Mouse (Mus musculus) liver, embryonic 15.5 days (tissue): Measurements from ENCODE around the gene Tspyl1. TPM values are rescaled to one million over a fixed set of nuclear protein-coding genes. Genes with fewer than 3 reads are reported as not detected.
A peak's percentile ranks its signal among the peaks of the same experiment; 100 is the strongest.
"Not testable (repeated sequence)": the region's sequence is repeated elsewhere in the genome, so short reads cannot be mapped to it uniquely, and the experiment has no call there.

Source experiments
- ATAC-seq: fragments of 200-750 bp; cut with Nextera tagmentation; 2 replicates; pipeline ENCODE4 v1.8.0; 2017; ENCODE audit warnings: moderate number of reproducible peaks, mild to moderate bottlenecking, moderate library complexity; ENCODE audit not compliant: insufficient read depth
- H3K27ac ChIP-seq: fragments of 300-500 bp; sonication (generic); replicated peaks from 2 replicates; pipeline ENCODE4 v1.5.1; 2015; ENCODE audit warnings: mild to moderate bottlenecking, inconsistent platforms
- H3K27me3 ChIP-seq: fragments of 300-500 bp; sonication (generic); 2 replicates; pipeline ENCODE4 v1.6.1; 2015; ENCODE audit warnings: mild to moderate bottlenecking, inconsistent platforms
- H3K36me3 ChIP-seq: fragments of 300-500 bp; sonication (generic); replicated peaks from 2 replicates; pipeline ENCODE4 v1.6.1; 2015; ENCODE audit warnings: moderate library complexity, mild to moderate bottlenecking, inconsistent platforms
- H3K4me1 ChIP-seq: fragments of 300-500 bp; sonication (generic); replicated peaks from 2 replicates; pipeline ENCODE4 v1.6.1; 2015; ENCODE audit warnings: inconsistent platforms
- H3K4me2 ChIP-seq: fragments of 300-500 bp; sonication (generic); 2 replicates; pipeline ENCODE4 v1.6.1; 2015; ENCODE audit warnings: moderate library complexity, mild to moderate bottlenecking, inconsistent platforms
- H3K4me3 ChIP-seq: fragments of 300-500 bp; sonication (generic); replicated peaks from 2 replicates; pipeline ENCODE4 v1.5.1; 2015; ENCODE audit warnings: mild to moderate bottlenecking, inconsistent platforms
- H3K9ac ChIP-seq: fragments of 300-500 bp; sonication (generic); 2 replicates; pipeline ENCODE4 v1.6.1; 2015; ENCODE audit warnings: moderate library complexity, mild to moderate bottlenecking, inconsistent platforms
- H3K9me3 ChIP-seq: fragments of 300-500 bp; sonication (generic); replicated peaks from 2 replicates; pipeline ENCODE4 v1.6.1; 2016; ENCODE audit warnings: inconsistent platforms
- WGBS: fragments of 180-500 bp; shearing (Covaris S2); methylation state at CpG from one replicate; pipeline ENCODE4 v1.1.7; 2015; ENCODE audit warnings: mixed read lengths; ENCODE audit not compliant: insufficient replicate concordance; 5-methylcytosine and 5-hydroxymethylcytosine counted together
- polyA plus RNA-seq: library from polyadenylated mRNA; unstranded; fragments of >200 nt; fragmentation: Nextera tagmentation; extraction: Ambion mirVana; gene quantifications from 2 replicates; pipeline ENCODE4 v1.2.1, GENCODE M21; 2015

Gene Tspyl1
- polyA plus RNA-seq: 26.2 and 27.2 TPM in 2 replicates

DNA sequence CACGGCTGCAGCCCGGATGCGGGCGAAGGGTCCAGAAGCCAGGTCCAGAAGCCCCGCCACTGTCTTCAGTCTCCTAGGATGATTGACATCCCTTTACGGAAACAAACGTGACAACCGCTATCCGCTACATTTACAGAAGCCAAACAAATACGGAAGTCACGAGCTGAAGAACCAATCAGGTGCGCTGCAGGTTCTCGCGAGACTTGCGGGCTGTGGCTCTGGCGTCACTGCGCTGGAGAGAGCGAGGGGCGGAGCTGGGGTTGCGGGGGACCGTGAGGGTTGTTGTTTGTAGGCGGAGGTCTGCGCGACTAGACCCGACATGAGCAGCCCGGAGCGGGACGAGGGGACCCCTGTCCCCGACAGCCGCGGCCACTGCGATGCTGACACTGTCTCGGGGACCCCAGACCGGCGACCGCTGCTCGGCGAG lies at the start of gene Tspyl1:
TSS of gene Tspyl1 (plus strand) at position 229 of the 427 bp plus-strand sequence.
- Histone ChIP-seq H3K4me3 (peak within 1 kb of the TSS; percentile 98), H3K27ac (peak within 1 kb of the TSS; percentile 93), H3K9ac (peak within 1 kb of the TSS; percentile 97), H3K9me3 (no peaks in the 10 kb centered on the region), H3K36me3 (0 out of 2 replicates have a peak, but pooled peaks cover under 1% of the 10 kb centered on the region), H3K27me3 (no peaks in the 10 kb centered on the region), H3K4me1 (peaks cover 21% of the 10 kb centered on the region), H3K4me2 (peak within 1 kb of the TSS; percentile 85)
- ATAC-seq: peak; percentile 97
- WGBS: 0% methylated on average over 38 of the region's 38 CpGs

DNA sequence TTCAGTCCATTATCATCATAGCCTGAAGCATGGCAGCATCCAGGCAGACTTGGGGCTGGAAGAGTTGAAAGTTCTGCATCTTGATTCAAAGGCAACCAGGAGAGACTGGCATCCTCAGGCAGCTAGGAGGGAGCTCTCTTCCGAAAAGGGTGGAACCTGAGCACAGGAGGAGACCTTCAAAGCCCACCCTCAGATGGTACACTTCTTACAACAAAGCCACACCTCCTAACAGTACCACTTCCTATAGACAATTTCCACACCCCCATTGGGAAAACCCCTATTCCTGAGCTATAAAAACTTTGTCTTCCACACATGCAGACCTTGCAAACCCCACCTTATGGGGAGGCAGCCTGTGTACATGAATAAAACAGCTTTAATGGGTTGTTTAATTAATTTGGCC lies 48.6 kb upstream of the Tspyl1 start:
- Histone ChIP-seq H3K4me2 (no peak overlapping the region), H3K27ac (no peak overlapping the region), H3K4me3 (no peak overlapping the region), H3K9me3 (no peaks in the 10 kb centered on the region), H3K9ac (no peak overlapping the region), H3K4me1 (peaks cover 11% of the 10 kb centered on the region), H3K36me3 (no peaks in the 10 kb centered on the region), H3K27me3 (no peaks in the 10 kb centered on the region)
- ATAC-seq: no peak
- 50% methylated on average over 1 of the region's 1 CpGs for WGBS

DNA sequence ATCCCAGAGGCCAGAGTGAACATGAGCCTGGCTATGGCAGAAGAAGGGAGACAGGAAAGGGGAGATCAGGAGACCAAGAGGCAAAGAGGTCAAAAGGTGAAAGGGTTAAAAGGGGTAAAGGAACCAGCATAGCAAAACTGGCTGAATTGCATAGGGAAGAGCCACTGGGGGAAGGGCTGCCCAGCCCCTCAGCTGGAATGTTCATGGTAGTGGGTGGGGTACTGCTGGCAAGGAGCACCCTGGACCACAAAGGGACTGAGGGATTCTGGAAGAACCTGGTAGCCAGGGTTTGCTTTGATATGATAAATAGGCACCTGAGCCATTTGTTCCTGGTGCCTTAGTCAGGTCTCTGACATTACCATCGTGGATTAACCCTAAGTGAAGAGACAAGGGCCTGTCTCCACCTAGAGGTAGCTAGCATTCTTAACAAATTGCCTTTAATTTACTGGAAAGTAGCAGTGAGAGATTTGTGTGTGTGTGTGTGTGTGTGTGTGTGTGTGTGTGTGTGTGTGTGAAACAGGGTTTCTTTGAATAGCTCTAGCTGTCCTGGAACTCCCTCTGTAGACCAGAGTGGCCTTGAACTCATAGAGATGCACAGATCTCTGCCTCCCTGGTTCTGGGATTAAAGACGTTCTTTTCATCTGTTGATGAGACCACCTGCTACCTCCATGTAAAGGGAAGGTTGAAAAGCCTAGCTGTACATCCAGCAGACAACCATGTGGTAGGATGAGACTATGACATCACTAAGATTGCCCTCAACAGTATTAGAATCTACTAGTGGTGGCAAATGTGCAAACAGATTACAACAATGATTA lies 47.9 kb upstream of the Tspyl1 start:
- no peaks in the 10 kb centered on the region for H3K36me3 ChIP-seq
- H3K9me3 ChIP-seq: no peaks in the 10 kb centered on the region
- no peak overlapping the region for H3K4me3 ChIP-seq
- ATAC-seq: no peak
- H3K4me1 ChIP-seq: peaks cover 15% of the 10 kb centered on the region
- no peak overlapping the region for H3K9ac ChIP-seq
- no peaks in the 10 kb centered on the region for H3K27me3 ChIP-seq
- WGBS: 33% methylated on average over 2 of the region's 2 CpGs
- no peak overlapping the region for H3K27ac ChIP-seq
- H3K4me2 ChIP-seq: no peak overlapping the region

DNA sequence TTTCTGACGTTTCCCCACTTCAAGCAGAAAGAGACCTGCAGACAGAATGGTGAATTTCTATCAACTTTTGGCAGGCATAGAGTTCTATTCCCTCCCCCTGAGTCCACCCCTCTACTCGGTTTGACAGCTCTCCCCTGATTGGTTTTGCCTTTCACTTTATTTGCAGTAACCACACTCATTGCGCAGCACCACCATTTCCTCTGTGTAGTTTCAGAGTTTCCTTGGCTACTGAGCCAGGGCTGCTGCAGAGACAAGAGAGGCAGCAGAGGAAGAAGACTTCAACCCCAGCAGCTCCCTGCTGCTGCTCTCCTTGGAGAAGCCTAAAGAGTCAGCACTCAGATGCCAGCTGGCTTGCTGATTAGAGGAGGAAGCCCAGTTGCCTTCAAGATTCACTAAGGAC lies 46.6 kb upstream of the Tspyl1 start:
- ATAC-seq: no peak
- Histone ChIP-seq H3K4me3 (no peak overlapping the region), H3K4me1 (peaks cover 18% of the 10 kb centered on the region), H3K9me3 (no peaks in the 10 kb centered on the region), H3K27me3 (no peaks in the 10 kb centered on the region), H3K4me2 (no peak overlapping the region), H3K27ac (no peak overlapping the region), H3K36me3 (no peaks in the 10 kb centered on the region), H3K9ac (no peak overlapping the region)
- 7% methylated on average over 3 of the region's 3 CpGs for WGBS

DNA sequence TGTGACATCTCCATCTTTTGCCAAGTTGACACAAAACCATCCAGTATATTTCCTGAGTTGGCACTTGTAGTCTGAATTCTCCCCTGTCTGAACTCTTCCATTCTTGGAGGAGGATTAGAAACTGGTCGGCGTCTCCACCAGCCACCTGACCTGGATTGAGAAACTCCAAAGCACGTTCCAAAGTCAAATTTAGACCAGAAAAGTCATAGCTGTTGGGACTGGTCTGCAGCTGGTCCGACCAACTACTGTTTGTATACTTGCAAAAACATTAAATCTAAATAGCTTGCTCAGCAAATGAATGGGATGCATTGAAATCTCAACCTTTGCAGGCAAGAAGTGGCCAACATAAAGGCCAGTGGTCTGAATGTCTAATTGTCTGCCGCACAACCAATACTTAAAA lies 45.4 kb upstream of the Tspyl1 start:
- Histone ChIP-seq H3K4me1 (peaks cover 20% of the 10 kb centered on the region), H3K36me3 (no peaks in the 10 kb centered on the region), H3K4me3 (no peak overlapping the region), H3K27me3 (no peaks in the 10 kb centered on the region), H3K27ac (no peak overlapping the region), H3K9me3 (no peaks in the 10 kb centered on the region), H3K4me2 (no peak overlapping the region), H3K9ac (no peak overlapping the region)
- no peak for ATAC-seq
- WGBS: 72% methylated on average over 5 of the region's 5 CpGs

DNA sequence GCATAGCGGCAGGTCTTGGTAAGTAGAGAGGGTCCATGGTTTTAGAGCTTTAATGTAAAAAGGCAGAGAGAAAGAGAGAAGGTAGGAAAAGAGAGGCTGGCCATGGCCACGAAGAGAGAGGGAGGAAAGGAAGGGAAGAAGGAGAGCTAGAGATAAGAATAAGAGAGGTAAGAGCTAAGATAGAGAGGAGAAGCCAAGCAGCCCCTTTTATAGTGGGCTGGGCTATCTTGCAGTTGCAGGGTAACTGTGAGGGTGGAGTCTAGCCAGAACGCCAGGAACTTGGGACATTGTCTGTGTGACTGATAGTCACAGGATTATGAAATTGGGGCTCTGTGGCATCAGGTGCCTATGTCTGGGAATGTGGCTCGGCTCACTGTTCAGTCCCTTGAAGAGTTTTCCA lies 43.5 kb upstream of the Tspyl1 start:
- peak; percentile 92 for ATAC-seq
- 32% methylated on average over 4 of the region's 4 CpGs for WGBS
- no peaks in the 10 kb centered on the region for H3K27me3 ChIP-seq
- peak overlapping the region; percentile 49 for H3K4me2 ChIP-seq
- no peak overlapping the region for H3K9ac ChIP-seq
- no peaks in the 10 kb centered on the region for H3K36me3 ChIP-seq
- peaks cover 20% of the 10 kb centered on the region for H3K4me1 ChIP-seq
- H3K27ac ChIP-seq: peak overlapping the region; percentile 61
- no peak overlapping the region for H3K4me3 ChIP-seq
- H3K9me3 ChIP-seq: no peaks in the 10 kb centered on the region

DNA sequence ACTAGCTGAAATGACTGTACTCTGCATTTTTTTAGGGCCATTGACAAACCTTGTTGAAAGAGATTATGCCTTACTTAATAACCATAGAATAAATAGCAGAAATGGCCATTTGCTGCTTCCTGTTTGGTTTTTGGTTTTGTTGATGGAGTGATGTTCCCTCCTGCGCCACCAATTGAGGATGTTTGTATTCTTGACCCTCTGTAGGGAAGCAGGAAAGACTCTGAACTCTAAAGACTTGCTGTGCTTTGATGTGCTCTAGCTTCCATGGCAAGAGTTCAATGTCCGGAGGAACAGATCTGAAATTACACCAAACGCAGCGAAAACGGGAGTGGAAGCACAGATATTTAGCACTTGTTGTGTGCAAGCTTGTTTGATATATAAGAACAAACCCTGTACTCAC lies 37.2 kb upstream of the Tspyl1 start:
- 63% methylated on average over 5 of the region's 5 CpGs for WGBS
- Histone ChIP-seq H3K4me2 (no peak overlapping the region), H3K4me3 (no peak overlapping the region), H3K36me3 (no peaks in the 10 kb centered on the region), H3K27ac (no peak overlapping the region), H3K9me3 (no peaks in the 10 kb centered on the region), H3K27me3 (no peaks in the 10 kb centered on the region), H3K4me1 (0 out of 2 replicates have a peak, but pooled peaks cover 2% of the 10 kb centered on the region), H3K9ac (no peak overlapping the region)
- ATAC-seq: no peak

DNA sequence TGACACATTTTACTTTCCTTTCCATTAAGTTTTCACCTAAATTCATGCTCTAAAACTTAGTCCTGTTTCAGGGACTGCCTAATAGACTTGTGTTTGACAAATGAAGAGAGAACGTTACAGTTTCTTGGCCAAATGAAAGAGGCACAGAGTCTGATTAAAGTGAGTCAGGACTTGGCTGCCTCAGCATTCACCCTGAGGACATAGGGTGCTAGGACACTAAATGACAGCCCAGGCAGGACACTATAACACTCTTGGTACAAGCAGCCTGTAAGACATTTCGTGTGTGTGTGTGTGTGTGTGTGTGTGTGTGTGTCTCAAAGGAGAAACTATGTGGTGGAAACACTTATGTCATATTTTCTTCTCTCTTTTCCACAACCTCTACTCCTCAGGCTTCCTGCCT lies 35.9 kb upstream of the Tspyl1 start:
- Histone ChIP-seq H3K4me2 (no peak overlapping the region), H3K36me3 (no peaks in the 10 kb centered on the region), H3K4me1 (no peaks in the 10 kb centered on the region), H3K4me3 (no peak overlapping the region), H3K9me3 (no peaks in the 10 kb centered on the region), H3K27me3 (no peaks in the 10 kb centered on the region), H3K9ac (no peak overlapping the region), H3K27ac (no peak overlapping the region)
- ATAC-seq: no peak
- WGBS: 37% methylated on average over 2 of the region's 2 CpGs

DNA sequence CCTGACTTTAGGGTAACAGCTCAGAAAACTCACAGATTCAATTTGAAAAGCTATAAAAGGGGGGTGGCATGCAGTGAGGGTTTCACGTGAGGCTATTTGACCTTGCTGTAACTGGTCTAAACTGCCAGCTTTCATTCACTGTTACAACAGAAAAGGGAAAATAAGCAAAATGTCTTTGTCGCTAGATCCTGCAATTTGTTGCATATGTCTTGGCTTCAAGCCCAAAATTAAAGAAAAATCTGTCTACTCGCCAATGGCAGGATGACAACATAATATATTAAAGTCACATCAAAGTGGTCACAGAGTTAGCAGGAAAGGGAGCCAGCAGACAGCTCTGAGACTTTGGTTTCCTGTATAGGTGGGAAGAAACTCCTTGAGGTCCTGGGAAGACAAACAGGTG lies 34.2 kb upstream of the Tspyl1 start:
- Histone ChIP-seq H3K9me3 (no peaks in the 10 kb centered on the region), H3K9ac (no peak overlapping the region), H3K27me3 (no peaks in the 10 kb centered on the region), H3K4me1 (no peaks in the 10 kb centered on the region), H3K4me3 (no peak overlapping the region), H3K27ac (no peak overlapping the region), H3K4me2 (no peak overlapping the region), H3K36me3 (no peaks in the 10 kb centered on the region)
- 49% methylated on average over 3 of the region's 3 CpGs for WGBS
- no peak for ATAC-seq

DNA sequence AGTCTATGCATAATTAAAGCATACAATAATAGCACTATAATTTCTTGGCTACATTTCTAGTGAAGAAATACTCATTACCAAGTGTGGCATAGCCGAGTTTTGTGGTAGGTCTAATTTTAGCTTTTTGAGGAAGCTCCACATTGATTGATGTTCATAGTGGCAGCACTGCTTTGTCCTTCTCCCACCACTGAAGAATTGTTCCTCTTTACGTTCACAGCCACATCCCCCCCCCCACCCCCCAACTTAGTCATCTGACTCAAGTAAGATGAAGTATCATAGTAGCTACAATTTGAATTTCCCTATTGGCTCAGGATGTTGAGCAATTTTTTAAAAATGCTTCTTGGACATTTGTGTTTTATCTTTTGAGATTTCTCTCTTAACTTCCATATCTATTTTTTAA lies 32.4 kb upstream of the Tspyl1 start:
- H3K4me3 ChIP-seq: no peak overlapping the region
- H3K27me3 ChIP-seq: no peaks in the 10 kb centered on the region
- 7% methylated on average over 2 of the region's 2 CpGs for WGBS
- no peak overlapping the region for H3K4me2 ChIP-seq
- no peak overlapping the region for H3K9ac ChIP-seq
- no peak overlapping the region for H3K27ac ChIP-seq
- H3K36me3 ChIP-seq: no peaks in the 10 kb centered on the region
- no peaks in the 10 kb centered on the region for H3K4me1 ChIP-seq
- ATAC-seq: no peak
- H3K9me3 ChIP-seq: no peaks in the 10 kb centered on the region

DNA sequence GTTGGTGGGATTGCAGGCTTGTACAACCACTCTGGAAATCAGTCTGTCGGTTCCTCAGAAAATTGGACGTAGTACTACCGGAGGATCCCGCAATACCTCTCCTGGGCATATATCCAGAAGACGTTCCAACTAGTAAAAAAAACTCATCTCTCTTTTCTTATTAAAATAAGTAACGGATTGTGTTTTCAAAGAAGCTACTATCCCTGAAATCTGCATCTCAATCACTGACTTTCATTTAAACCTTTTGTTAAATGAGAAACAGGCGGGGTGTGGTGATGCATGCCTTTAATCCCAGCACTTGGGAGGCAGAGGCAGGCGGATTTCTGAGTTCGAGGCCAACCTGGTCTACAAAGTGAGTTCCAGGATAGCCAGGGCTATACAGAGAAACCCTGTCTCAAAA lies 29.2 kb upstream of the Tspyl1 start:
- not testable (repeated sequence) for H3K4me3 ChIP-seq, H3K9ac ChIP-seq, H3K27ac ChIP-seq, H3K4me1 ChIP-seq, H3K9me3 ChIP-seq, H3K4me2 ChIP-seq, H3K36me3 ChIP-seq, H3K27me3 ChIP-seq, ATAC-seq
- 72% methylated on average over 9 of the region's 9 CpGs for WGBS

DNA sequence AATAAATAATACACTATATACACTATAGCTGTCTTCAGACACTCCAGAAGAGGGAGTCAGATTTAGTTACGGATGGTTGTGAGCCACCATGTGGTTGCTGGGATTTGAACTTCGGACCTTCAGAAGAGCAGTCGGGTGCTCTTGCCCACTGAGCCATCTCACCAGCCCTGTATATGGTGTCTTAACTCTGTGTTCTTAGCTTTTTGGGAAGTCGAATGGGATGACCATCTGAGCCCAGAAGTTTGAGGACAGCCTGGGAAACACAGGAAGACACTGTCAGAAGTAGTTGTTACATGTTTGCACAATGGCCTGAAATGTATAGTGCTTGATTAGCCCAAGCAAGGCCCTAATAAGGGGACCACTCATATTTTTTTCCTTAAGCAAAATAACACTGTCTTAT lies 16.9 kb upstream of the Tspyl1 start:
- no peaks in the 10 kb centered on the region for H3K9me3 ChIP-seq
- WGBS: 53% methylated on average over 4 of the region's 4 CpGs

More for the DNA sequence above, 16.9 kb upstream of the Tspyl1 start:
- ATAC-seq: no peak
- Histone ChIP-seq H3K27ac (no peak overlapping the region), H3K4me3 (no peak overlapping the region), H3K9ac (no peak overlapping the region), H3K4me1 (no peaks in the 10 kb centered on the region), H3K4me2 (no peak overlapping the region), H3K27me3 (no peaks in the 10 kb centered on the region), H3K36me3 (no peaks in the 10 kb centered on the region)
